Mouse (Mus musculus) neural tube, embryonic 10.5 days (tissue): ENCODE data around the gene Zkscan7.
"Not testable (repeated sequence)": the region's sequence is repeated elsewhere in the genome, so short reads cannot be mapped to it uniquely, and the experiment has no call there.

ENCODE experiments used
- DNase-seq: peaks from one replicate; pipeline ENCODE4 v3.0.0-alpha.2; 2017; ENCODE audit warnings: low spot score; ENCODE audit errors: extremely low spot score

The Zkscan7 gene

DNA sequence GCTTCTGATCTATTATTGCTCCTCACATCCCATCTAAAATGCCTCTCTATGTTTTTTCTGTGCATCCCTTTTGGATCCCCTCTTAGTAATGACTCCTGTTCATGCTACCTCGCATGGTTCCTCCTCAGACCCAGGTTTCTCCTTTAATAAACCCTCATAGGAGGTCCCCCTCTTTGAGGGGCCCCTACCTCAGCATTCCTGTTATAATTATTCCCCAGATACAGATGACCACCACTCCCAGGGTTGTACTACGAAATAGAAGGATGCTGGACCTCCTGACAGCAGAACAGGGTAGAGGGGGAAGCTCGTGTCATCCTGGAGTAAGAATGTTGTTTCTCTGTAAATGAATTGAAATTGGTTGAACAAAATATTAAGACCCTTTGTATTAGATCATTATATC, at the start of gene Zkscan7:
Zkscan7 (plus strand) TSS at position 301 of the 400 bp plus-strand sequence.
- DNase-seq: no peak

DNA sequence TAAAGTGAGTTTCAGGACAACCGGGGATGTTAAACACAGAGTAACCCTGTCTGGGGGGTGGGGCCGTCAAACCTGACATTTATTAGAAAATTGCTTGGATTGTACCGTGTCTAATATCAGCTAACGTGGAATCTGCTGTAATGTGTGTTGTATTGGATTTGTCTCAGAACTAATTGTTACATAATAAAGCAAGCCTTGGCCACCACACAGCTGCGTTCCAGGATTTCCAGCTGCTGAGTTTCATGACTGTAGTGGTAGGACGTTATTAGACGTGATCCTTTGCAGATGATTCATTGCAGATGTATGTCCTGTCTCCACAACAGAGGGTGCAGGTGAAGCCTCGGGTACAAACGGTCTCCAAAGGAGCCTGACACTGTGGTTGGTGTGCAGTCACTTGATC, 49.4 kb upstream of the Zkscan7 start:
- DNase-seq: no peak

DNA sequence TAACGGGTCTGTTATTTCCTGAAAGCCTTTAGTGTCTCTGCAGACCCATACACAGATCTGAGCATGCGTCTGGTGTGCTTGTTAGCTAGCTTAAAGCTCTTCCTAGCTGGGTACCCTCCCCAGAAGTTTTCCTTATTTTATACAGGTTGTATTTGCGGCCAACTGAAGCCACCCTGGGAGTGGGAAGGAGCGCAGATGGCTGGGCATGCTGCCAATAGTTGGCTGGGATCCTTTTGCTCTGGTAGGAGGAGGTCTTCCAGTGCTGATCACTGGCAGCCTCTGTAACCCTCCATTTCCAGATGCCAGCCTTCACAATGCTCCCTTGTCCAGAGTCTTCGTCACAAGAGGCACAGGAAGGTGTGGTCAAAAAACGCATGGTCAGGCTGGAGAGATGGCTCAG, 48.7 kb upstream of the Zkscan7 start:
- no peak for DNase-seq

DNA sequence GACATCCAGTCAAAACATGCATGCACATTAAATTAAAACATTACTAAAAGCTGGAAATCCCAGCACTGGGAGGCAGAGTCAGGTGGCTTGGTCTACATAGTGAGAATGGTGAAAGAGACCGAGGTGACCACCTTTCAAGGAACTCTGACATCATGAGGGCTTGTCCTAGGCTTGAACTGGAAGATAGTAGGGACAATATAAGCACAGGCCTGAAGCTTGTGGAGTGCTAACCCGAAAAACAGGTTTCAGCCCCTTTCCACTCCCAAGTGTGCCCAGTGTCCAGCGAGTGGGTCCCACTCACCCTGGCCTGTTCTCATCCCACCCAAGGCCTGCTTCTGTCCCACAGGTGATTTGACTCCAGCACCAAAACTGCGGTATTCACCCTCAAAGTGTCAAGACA, 48.3 kb upstream of the Zkscan7 start:
- no peak for DNase-seq

DNA sequence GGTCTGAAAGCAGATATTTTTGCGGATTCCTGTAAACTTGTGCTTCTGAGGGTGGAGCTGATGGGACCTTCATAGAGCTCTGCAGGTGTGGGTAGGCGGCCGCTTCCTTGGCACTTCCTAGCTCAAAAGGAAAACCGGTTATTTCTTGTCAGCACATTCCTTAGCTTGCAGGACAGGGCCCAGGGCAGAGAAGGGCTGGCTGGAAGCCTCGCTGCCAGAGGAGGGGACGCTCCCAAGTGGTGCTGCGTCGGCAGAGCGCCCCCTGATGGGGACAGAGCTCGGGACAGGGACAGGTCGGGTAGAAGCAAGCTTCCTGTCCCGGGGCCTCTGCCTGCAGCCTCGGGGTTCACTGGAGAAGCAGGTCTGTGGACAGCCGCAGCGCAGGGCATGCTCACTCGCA, 47.8 kb upstream of the Zkscan7 start:
- DNase-seq: peak; percentile 21

DNA sequence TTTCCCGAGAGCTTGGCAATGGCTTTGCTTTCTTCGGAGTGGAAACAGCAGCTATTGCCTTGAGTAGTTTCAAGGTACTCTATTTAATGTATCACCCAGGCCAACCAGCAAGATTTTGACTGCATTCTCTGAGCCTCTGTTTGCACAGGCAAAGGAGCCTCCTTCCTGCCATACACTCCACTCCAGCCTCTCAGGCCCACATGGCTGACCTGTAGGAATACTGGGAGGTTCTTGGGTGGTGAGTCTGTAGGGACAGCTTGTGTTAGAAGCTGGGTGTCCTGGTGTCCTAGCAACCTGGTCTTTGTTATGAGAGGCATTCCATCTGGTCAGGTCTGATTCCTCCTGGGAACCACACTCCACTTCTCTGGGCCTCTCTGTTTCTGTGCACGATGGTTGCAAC, 41.7 kb upstream of the Zkscan7 start, which contains the start of gene Gm35549:
Gm35549 (minus strand) TSS at position 276 of the 400 bp plus-strand sequence.
- no peak for DNase-seq

DNA sequence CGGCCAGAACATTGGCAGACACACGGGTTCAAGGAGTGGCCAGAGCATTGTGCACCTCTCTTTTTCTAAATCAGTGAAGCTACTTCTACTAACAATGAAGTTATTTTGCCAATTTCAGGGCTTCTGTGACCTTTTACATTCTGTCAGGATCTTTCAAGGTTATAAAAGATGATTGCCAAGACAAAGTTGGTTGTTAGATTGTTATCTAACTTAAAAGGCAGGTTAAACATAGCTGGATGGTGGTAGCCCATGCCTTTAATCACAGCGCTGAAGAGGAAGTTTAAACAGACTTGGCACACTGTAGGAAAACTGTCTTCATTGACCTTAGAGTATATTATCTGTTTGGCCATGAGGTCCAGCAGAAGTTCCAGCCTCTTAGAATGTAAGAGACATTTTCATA, 39.9 kb upstream of the Zkscan7 start:
- DNase-seq: no peak

DNA sequence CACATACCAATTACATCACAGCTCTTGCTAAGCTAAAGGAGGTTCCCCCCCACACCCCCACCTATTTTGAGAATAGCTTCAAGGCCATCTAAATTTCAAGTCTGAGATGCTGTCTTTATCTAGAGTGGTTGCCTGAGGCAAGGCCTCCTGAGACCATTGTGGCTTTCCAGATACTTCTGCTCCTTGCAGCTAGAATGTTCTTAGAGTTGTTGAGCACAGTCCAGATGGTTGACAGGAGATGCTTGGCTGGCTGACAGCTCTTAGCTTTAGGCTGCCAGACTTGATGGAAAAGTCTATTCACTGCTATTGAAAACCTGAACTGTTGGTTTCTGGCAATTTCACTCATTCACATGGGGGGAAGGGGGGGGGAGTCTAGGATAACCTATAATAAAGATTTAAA, 39.3 kb upstream of the Zkscan7 start:
- no peak for DNase-seq

DNA sequence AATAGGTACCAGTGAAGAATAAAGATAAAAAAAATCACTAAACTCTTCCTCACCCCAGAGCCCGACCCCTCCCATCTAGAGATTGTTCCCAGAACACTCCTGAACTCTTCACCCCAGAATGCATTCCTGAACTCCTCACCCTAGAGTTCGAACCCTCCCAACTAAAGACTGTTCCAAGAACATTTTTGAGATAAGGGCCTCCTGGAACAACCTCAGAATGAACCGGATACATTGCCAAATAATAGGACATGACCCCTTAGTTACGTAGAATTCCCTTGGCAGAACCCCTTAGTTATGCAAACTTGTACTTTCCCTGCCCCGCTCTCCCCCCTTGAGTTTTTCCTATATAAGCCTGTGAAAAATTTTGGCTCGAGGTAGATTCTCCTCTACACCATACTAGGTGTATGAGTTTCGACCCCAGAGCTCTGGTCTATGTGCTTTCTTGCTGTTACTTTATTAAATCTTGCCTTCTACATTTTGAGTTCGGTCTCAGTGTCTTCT, 37.6 kb upstream of the Zkscan7 start:
- DNase-seq: not testable (repeated sequence)

DNA sequence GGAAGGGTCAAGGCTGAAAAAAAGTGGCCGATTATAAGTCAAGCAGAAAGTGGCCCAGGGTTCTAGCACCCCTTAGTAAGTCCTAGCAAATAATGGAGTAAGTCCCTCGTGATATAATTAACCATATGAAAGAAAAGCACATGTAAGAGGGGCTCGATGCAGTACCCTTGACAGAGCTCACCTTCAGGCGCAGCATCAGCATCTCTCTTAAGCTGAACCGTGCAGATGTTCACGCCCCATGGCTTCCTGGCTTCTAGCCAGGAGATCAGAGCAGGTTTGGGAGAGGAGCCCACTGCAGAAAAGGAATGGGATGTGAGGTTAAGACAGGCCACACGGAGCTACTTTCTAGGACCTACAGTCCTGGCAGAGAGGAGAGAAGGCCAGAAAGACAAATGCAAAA, 31.0 kb upstream of the Zkscan7 start:
- no peak for DNase-seq

DNA sequence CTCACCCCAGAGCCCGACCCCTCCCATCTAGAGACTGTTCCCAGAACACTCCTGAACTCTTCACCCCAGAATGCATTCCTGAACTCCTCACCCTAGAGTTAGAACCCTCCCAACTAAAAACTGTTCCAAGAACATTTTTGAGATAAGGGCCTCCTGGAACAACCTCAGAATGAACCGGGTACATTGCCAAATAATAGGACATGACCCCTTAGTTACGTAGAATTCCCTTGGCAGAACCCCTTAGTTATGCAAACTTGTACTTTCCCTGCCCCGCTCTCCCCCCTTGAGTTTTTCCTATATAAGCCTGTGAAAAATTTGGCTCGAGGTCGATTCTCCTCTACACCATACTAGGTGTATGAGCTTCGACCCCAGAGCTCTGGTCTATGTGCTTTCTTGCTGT, 30.3 kb upstream of the Zkscan7 start:
- not testable (repeated sequence) for DNase-seq

DNA sequence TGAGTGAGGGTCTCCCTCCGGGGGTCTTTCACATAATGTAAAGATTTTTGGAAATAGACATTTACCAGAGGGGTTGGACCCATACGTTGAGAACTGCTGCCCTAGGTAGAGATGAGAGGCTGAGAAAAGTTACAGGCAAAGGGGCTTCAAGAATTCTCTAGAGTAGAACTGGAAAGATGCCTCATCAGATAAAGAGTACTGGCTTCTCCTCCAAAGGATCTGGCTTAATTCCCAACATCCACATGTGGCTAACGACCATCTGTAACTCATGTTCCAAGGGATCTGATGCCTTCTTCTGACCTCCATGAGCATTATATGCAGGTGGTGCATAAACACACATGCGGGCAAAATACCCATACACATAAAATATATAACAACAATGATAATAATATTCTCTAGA, 29.9 kb upstream of the Zkscan7 start:
- no peak for DNase-seq

DNA sequence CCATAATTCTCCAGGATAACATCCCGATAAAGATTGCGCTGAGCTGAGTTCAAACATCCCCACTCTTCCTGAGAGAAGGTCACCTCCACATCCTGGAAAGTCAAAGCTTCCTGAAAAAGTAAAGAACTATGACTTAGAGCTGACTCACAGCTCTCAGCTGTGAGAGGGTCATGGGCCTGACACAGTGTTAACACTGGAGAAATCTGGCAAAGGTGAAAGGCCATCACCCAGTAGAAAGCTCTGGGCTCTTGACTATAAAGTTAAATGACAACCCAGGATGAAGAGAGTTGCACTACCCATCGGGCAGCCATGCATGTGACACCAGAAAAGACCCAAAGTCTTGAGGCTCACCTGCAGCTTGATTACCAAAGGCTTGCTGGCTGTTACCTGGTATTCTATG, 28.8 kb upstream of the Zkscan7 start:
- DNase-seq: no peak

DNA sequence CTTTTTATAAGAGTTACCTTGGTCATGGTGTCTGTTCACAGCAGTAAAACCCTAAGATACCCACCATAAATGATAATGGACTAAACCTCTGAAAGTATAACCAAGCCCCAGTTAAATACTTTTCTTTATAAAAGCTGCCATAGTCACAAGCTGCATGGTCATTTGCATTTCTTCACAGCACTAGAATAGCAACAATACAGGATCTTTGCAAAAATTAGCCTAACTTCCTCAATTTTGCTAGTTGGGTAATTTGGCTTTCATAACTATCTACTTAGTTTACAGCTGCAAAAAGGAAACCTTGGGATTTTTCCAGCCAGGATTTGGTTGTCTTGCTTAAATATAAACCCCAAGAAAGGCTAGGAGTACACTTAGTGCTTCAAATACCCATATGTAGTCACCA, 24.7 kb upstream of the Zkscan7 start:
- DNase-seq: no peak

DNA sequence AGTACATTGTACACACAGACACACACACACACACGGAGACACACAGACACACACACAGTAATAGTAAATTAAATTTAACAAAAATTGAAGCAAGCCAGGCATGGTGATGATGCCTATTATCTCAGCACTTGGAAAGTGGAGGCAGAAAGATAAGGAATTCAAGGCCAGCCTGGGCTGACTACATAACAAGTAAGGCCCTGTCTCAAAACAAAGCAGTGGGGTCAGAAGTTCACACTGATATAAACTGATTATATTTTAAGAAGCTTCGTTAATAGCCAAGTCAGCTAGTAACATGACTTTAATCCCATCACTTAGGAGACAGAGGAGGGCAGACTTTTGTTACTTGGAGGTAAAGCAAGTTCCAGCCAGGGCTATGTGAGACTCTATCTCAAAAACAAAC, 21.8 kb upstream of the Zkscan7 start:
- no peak for DNase-seq

DNA sequence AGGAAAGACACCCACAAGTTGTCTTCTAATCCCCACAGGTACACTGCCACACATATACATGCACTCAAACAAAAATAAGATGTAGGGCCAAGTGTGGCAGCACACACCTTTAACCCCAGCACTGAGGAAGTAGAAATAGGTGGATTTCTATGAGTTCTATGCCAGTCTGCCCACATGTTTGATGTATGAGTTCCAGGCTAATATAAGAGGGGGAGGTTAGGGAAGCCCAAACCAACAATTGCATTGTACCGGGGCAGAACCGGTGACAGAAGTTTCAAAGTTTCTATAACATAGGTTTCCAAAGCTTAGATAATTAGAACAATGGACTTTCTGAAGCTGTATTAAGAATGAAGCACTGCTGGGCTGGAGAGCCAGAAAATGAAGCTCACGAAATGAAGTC, 20.6 kb upstream of the Zkscan7 start:
- DNase-seq: no peak

DNA sequence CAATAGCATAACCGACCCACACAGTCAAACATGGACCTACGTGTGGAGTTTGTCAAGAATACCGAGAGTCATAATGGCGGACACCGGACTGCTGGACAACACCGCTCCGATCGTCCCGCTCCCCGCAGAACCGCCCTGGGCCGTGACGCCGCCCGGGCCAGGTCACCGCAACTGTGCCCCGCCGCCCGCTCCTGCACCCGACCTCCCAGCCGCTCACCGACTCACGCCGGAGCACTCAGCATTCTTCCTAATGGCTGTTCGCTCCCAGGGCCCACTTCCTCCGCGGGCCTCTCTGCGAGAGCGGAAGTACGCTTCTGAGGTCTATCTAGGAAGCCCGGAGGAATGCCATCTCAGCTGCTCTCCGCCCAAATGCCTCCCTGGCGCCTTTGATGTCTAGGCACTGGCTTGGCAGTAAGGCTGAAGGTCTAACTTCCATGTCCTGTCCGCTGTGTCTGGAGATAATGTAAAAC, 19.8 kb upstream of the Zkscan7 start, which contains the start of gene Zfp445:
Zfp445 (minus strand) TSS at position 310 of the 470 bp plus-strand sequence.
- DNase-seq: peak; percentile 89

DNA sequence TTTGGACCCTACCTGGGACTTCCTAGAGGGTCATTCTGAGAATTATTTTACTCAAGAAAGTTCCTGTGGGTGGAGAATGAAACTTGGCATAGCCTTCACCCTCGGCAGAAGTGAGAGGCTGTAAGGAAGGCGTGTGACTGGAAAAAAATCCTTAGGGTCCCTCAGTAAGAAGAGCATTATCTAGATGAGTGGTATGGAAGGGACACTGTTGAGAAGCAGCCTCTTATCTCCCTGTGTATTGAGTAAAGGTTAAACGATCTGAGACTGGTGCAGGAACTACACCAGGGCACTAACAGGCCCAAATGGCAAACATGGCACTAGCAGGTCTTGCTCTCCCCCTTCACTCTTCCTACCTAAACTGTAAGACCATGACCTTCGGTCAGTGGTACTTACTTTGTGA, 19.3 kb upstream of the Zkscan7 start:
- no peak for DNase-seq

DNA sequence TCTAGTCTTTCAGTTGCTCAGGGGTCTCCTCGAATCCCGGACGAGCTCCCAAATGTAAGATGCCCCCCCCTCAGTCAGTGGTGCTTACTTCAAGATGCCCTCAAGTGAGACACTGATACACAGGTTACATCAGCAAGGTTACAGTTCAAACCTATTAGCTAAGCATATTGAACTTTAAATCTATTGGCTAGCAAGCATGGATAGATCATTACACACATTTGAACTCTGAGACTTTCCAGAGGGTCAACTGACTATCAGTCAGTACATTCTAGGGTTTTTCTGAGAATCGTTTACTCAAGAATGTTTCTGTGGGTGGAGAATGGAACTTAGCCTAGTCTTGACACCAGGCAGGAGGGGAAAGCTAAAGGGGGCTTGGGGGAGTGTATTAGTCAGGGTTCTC, 12.9 kb upstream of the Zkscan7 start:
- DNase-seq: no peak

DNA sequence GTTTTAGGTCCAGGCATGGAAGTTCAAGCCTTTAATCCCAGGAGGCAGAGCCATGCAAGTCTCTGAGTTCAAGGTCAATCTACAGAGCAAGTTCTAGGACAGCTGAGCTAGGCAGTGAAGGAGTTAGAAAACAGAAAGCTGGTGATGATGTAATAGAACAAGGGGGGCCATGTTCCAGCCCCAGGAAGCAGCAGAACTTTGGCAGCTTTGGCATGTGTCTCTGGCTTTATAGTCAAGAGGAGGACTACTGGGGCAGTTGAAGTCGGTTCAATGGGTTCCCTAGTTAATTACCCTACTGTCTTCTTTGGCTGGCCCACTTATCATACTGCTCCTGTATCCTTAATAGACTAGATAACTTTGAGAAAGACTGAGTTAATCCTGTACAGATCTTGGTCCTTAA, 10.8 kb upstream of the Zkscan7 start:
- DNase-seq: no peak

DNA sequence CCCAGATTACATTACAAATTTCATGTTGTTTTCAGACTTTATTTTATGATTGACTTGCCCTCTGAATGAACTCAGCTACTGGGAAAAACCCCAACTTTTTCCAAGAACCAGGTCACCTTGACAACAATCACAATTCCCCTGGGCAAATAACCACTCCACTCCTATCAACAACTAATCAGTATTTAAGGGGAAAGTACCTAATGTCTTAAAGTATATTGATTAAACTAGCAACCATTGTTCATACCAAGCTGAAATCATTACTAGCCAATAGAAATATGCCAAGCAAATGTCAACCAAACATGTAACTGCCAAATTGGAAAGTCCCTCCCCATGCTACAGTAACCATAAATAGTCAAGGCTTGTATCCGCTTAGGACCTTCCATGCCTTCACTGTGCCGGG, 10.3 kb upstream of the Zkscan7 start:
- no peak for DNase-seq

DNA sequence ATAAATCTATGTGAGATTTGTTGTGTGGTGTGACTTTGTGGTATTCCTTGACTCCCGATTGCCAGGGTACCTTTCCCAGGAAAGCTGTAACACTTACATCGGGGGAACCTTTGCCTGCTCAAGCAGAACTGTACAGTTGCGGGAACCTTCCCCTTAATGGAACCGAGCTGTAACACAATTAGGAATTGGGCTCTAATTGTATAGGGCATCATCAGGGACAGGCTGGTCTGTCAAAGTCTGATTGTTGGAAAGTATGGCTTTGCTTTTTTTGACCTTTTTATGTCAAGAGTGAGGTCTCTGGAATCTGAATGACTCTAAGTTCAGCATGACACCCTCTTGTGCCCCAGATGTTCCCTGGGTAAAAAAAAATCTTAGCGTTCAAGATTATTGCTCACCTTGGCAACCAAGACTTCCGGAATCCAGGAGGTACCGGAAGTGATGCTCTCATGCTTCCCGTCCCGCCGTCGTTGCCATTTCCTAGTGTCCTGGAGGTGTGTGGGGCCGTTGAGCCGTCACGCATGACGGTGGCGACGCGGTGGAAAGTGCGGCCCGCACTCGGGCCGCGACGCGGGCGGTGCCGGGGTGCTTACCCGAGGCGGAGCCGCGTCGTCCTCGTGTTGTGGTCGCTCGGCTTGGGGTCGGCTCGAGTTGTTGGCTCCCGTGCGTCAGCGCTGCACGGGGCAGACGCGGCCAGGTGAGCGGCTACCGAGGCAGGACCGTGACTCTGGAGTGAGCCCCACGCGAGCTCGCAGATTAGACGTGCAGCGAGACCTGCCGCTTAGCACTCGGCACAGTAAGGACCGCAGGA, 1.1 kb downstream of the Zkscan7 start:
- DNase-seq: peak; percentile 52

DNA sequence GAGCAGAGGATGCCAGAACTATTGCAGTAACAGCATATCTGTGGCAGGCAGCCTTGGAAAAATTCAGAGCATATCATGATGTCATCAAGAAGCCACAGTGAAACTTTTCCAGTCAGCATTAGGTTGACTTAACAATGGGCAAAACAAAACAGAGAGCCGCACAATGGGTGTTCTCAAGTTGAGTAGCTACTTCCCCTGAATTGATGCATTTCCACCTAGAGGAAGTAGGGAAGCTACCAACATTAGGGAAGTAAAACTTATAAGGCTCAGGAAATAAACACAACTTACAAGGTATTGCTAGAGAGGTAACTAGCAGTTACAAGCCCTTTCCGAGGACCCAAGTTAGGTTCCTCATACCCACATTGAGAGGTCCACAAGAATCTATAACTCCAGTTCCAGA, 15.6 kb downstream of the Zkscan7 start:
- DNase-seq: no peak
